Mouse (Mus musculus) hindbrain, embryonic 12.5 days (tissue): ENCODE measurements at regions not wholly inside any gene's neighbourhood (a gene's known extent, or its start where the extent isn't known, plus 50 kb on each side); places are given as distances from the start of the nearest gene placed in this dataset.

Experiments
- ATAC-seq: fragments of 200-750 bp; cut with Nextera tagmentation; 2 replicates; pipeline ENCODE4 v1.8.0; 2017; ENCODE audit warnings: moderate TSS enrichment; ENCODE audit not compliant: low FRiP score
- H3K27ac ChIP-seq: fragments of 300-500 bp; sonication (generic); 2 replicates; pipeline ENCODE4 v1.5.1; 2016; ENCODE audit warnings: mild to moderate bottlenecking
- H3K27me3 ChIP-seq: fragments of 300-500 bp; sonication (generic); 2 replicates; pipeline ENCODE4 v1.6.1; 2016; ENCODE audit warnings: mild to moderate bottlenecking
- H3K36me3 ChIP-seq: fragments of 300-500 bp; sonication (generic); 2 replicates; pipeline ENCODE4 v1.6.1; 2016; ENCODE audit warnings: mild to moderate bottlenecking
- H3K4me1 ChIP-seq: fragments of 300-500 bp; sonication (generic); 2 replicates; pipeline ENCODE4 v1.6.1; 2016
- H3K4me2 ChIP-seq: fragments of 300-500 bp; sonication (generic); replicated peaks from 2 replicates; pipeline ENCODE4 v1.6.1; 2016; ENCODE audit warnings: mild to moderate bottlenecking
- H3K4me3 ChIP-seq: fragments of 300-500 bp; sonication (generic); 2 replicates; pipeline ENCODE4 v1.5.1; 2016; ENCODE audit warnings: mild to moderate bottlenecking
- H3K9ac ChIP-seq: fragments of 300-500 bp; sonication (generic); 2 replicates; pipeline ENCODE4 v1.6.1; 2016; ENCODE audit warnings: mild to moderate bottlenecking, moderate library complexity
- H3K9me3 ChIP-seq: fragments of 300-500 bp; sonication (generic); replicated peaks from 2 replicates; pipeline ENCODE4 v1.6.1; 2016; ENCODE audit warnings: mild to moderate bottlenecking
- WGBS: fragments of 180-500 bp; shearing (Covaris S2); methylation state at CpG from one replicate; pipeline ENCODE4 v1.1.7; 2016; 5-methylcytosine and 5-hydroxymethylcytosine counted together

DNA sequence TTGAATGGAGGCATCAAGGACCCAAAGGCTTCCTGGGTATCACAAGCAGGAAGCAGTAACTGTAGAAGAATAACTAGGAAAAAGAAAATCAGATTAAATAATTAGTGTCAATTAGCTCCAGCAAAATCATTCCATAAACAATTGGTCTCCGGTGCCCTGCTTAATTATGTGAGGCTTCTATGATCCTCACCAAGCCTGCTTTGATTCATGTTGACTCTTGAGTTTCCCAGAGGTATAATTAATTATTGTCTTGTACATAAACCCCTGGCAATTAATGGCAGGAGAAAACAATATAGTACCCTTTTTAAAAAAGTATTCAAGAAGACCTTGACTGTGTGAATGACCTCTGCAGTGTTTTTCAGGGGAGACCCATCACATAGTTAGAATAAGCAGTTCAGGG is 61.5 kb upstream of the Sp8 start:
- no peak for ATAC-seq
- H3K27me3 ChIP-seq: no peaks in the 10 kb centered on the region
- no peak overlapping the region for H3K4me2 ChIP-seq
- H3K9ac ChIP-seq: no peak overlapping the region
- H3K4me1 ChIP-seq: no peaks in the 10 kb centered on the region
- H3K4me3 ChIP-seq: no peak overlapping the region
- no peaks in the 10 kb centered on the region for H3K9me3 ChIP-seq
- H3K27ac ChIP-seq: no peak overlapping the region
- H3K36me3 ChIP-seq: no peaks in the 10 kb centered on the region
- WGBS: 60% methylated on average over 1 of the region's 1 CpGs

DNA sequence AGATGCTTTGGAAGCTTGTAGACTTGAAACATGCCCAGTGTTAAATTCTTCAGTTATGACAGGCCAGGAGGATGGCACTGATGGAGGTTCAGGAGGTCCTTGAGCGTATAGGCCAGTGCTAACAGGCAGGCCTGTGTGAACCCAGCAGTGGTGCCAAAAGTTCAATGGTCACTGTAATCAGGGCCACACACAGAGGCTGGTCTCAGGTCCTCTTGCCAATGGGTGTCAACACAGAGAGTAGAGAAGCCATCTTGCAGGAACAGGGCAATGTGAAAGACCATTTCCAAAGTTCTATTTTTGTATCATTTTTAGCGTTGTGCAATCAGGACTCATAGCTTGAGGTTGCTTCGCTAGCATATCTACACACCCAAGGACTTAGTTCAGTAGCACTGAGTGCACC is 64.2 kb upstream of the Sp8 start:
- no peak overlapping the region for H3K4me3 ChIP-seq
- no peak for ATAC-seq
- no peaks in the 10 kb centered on the region for H3K9me3 ChIP-seq
- WGBS: 92% methylated on average over 3 of the region's 3 CpGs
- H3K27ac ChIP-seq: no peak overlapping the region
- H3K4me2 ChIP-seq: no peak overlapping the region
- H3K36me3 ChIP-seq: no peaks in the 10 kb centered on the region
- H3K4me1 ChIP-seq: no peaks in the 10 kb centered on the region
- no peak overlapping the region for H3K9ac ChIP-seq
- no peaks in the 10 kb centered on the region for H3K27me3 ChIP-seq

DNA sequence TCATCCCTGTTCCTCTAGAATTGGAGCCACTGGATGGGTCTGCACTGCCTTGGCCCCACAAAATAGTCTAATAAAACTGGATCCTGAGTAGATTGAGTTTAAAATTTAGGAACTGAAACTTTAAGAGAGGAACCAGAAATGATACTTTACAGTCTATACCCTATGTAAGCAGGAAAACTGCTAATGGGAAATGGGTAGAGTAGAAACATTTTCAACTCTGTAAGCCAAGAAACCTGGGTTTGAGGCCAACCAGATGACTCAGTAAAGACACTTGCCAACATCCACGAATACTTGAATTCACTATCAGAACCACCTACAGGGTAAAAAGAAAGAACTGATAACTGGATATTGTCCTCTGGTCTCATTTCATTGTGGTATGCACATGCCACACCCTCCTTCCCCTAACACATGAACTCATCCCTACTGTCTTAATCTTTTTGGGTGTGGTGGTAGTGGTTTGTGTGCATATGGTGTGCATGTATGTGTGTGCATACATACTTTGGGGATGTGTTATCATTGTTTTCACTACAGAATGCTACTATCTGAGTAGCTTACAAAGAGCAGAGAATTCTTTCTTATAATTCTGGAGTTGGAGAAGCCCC is 70.6 kb upstream of the Sp8 start:
- no peak overlapping the region for H3K4me2 ChIP-seq
- WGBS: 70% methylated on average over 1 of the region's 1 CpGs
- no peaks in the 10 kb centered on the region for H3K4me1 ChIP-seq
- no peak overlapping the region for H3K4me3 ChIP-seq
- no peak for ATAC-seq
- no peak overlapping the region for H3K9ac ChIP-seq
- no peak overlapping the region for H3K27ac ChIP-seq
- no peaks in the 10 kb centered on the region for H3K27me3 ChIP-seq
- no peaks in the 10 kb centered on the region for H3K9me3 ChIP-seq
- no peaks in the 10 kb centered on the region for H3K36me3 ChIP-seq

DNA sequence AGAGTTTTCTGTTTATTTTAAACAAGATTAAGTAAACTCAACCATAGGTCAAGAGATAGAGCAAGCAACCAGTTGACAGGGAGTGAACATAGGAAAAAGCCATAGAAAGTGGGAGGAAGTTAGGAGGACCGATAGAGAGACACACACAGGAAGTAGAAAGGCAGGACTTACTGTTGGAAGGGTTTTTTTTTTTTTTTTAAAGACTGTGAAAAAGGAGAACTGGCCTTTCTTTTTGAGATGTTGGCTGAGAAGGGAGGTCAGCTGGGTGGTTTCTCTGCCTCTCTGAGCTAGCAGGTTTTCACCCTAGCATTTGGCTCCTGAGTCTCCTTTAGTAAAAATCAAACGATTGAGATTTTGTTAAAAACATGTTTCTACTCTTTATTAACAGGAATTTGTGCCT is 73.3 kb upstream of the Sp8 start:
- Histone ChIP-seq H3K4me3 (no peak overlapping the region), H3K27me3 (no peaks in the 10 kb centered on the region), H3K27ac (no peak overlapping the region), H3K4me1 (no peaks in the 10 kb centered on the region), H3K9me3 (no peaks in the 10 kb centered on the region), H3K4me2 (no peak overlapping the region), H3K9ac (no peak overlapping the region), H3K36me3 (no peaks in the 10 kb centered on the region)
- WGBS: 81% methylated on average over 2 of the region's 2 CpGs
- no peak for ATAC-seq

DNA sequence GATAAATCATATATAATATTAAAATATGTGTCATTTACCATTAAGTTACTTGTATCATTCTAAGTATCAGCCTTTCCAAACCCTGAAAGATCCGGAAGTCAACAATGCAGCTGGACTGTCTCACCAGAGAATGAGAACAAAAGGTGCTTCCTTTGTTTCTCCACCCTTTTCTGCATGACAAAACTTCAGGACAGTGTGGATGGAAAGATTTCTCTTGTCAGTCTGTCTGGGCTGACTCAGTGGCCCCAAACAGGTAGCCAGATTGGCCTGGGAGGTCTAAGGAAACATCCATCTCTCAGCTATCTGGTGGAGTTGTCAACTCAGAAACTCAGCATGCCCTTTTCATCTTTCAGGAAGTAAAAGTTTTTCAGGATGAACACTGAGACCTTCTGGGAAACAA is 79.7 kb upstream of the Sp8 start:
- Histone ChIP-seq H3K9me3 (no peaks in the 10 kb centered on the region), H3K36me3 (no peaks in the 10 kb centered on the region), H3K9ac (no peak overlapping the region), H3K4me2 (no peak overlapping the region), H3K27me3 (no peaks in the 10 kb centered on the region), H3K4me3 (no peak overlapping the region), H3K4me1 (no peaks in the 10 kb centered on the region), H3K27ac (no peak overlapping the region)
- WGBS: 50% methylated on average over 1 of the region's 1 CpGs
- no peak for ATAC-seq

DNA sequence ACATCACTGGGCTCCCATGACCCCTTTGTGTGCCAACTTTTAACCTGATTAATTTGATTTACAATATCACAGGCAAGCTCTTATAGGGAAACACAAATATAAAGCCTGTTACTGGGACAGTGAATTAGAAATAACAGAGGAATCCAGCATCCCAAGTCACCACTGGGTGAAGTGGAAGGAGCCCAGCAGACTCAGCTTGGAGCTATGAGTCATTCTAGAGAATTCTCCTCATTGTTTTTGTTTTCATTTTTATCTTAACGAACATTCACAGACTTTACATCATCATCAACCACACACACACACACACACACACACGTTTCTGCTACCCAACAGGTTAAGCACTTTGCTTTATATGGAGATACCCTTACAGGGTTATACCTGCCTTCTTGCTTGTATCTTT is 92.1 kb upstream of the Sp8 start:
- H3K27me3 ChIP-seq: no peaks in the 10 kb centered on the region
- H3K4me2 ChIP-seq: no peak overlapping the region
- 78% methylated on average over 2 of the region's 2 CpGs for WGBS
- no peak overlapping the region for H3K4me3 ChIP-seq
- no peak for ATAC-seq
- H3K27ac ChIP-seq: no peak overlapping the region
- H3K36me3 ChIP-seq: no peaks in the 10 kb centered on the region
- no peak overlapping the region for H3K9ac ChIP-seq
- no peaks in the 10 kb centered on the region for H3K9me3 ChIP-seq
- 0 out of 2 replicates have a peak, but pooled peaks cover 2% of the 10 kb centered on the region for H3K4me1 ChIP-seq

DNA sequence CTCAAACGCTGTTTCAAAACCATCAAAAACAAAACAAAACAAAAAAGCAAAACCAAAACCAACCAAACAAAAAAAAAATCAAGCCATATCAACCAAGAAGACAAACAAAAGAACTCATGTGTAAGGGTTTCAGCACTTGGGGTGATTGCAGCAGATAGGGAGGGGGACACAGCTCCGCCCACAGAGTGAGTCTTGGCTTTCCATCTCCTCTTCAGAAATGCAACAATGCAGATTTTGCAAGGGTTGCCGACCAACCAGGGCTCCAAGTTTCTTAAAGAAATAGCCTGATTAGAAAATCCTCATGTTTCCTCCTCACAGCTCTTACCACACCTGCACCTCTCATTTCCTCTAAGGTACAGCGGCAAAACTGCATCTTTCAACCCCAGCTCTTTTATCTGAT is 107.0 kb upstream of the Sp8 start:
- Histone ChIP-seq H3K4me2 (no peak overlapping the region), H3K27ac (no peak overlapping the region), H3K9ac (no peak overlapping the region), H3K36me3 (no peaks in the 10 kb centered on the region), H3K4me3 (no peak overlapping the region), H3K4me1 (no peaks in the 10 kb centered on the region), H3K27me3 (no peaks in the 10 kb centered on the region), H3K9me3 (no peaks in the 10 kb centered on the region)
- WGBS: 71% methylated on average over 4 of the region's 4 CpGs
- no peak for ATAC-seq

DNA sequence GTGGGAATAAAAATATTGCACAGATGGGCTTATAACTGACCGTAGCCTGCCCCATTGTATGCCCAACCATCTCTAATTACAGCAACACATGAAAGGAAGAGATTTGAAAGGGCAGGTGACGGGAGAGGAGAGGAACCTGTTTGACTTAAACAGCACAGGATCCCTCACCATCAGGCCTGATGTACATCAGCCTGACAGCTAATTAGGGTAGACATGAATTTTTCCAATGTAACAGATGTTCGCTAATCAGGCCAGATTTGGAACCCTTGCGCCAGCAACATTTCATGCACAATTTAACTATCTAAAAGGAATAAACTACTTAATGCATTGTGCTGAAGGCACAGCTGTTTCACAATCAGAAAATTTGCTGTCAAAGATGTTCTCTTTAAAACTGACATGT is 120.2 kb upstream of the Sp8 start:
- no peak overlapping the region for H3K9ac ChIP-seq
- 0 out of 2 replicates have a peak, but pooled peaks have one; percentile 43 for ATAC-seq

DNA sequence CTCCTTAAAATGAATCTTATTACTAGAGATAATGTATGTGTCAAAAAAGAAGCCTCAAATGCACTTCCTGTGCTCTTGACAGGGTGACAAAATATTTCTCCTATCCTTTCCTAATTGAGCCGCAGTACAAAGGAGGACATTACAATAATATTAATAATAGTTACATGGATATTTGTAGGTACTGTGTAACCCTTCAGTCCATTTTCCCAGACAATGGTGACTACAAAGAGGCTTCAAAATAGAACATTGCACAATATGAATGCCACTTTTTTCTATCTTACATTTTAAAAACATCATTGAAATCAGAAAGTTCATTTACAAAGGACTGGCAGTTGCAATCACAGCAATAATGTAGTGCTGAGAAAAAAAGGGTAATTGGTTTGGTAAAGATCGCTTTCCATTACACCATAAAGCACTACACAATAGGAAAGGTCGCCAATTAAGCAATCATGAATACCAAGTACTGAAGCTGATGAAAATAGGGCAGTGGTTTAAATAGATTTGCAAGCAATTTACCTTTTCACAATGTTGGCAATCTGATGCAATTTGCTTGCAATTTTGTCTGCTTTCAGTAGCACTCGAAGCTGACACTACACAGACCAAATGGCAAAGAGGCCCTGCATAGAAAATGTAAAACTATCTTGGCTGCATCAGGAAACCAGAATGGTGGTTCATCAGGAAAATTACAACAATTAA is 126.1 kb upstream of the Sp8 start:
- H3K9ac ChIP-seq: no peak overlapping the region
- no peak overlapping the region for H3K4me3 ChIP-seq
- no peaks in the 10 kb centered on the region for H3K36me3 ChIP-seq
- no peaks in the 10 kb centered on the region for H3K27me3 ChIP-seq
- no peak overlapping the region for H3K4me2 ChIP-seq
- no peak for ATAC-seq
- no peaks in the 10 kb centered on the region for H3K9me3 ChIP-seq
- H3K4me1 ChIP-seq: no peaks in the 10 kb centered on the region
- 67% methylated on average over 4 of the region's 4 CpGs for WGBS
- no peak overlapping the region for H3K27ac ChIP-seq

More for the DNA sequence above, 120.2 kb upstream of the Sp8 start:
- WGBS: 64% methylated on average over 4 of the region's 4 CpGs
- no peaks in the 10 kb centered on the region; the same call in 1 of the 2 replicates for H3K9me3 ChIP-seq
- no peaks in the 10 kb centered on the region for H3K36me3 ChIP-seq
- no peak overlapping the region for H3K4me3 ChIP-seq
- H3K27me3 ChIP-seq: no peaks in the 10 kb centered on the region
- H3K4me2 ChIP-seq: no peak overlapping the region
- no peak overlapping the region for H3K27ac ChIP-seq
- no peaks in the 10 kb centered on the region for H3K4me1 ChIP-seq

DNA sequence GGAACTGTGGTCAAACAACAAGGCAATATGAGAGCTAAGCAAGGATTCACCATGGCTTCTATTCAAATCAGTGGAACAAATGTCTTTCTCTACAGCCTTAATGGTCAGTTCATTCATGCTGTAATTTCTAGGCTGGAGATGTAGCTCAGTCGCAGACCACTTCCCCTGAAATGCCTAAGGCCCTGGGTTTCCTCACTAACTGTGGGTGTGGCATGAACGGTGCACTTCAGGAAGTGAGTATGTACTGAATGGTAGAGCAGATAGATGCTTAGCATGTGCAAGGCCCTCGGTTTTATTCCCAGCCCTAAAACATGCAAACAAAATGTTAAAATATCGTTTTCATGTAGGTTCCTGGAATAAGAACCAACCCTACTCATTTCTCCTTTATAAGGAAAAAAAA is 129.3 kb upstream of the Sp8 start:
- H3K4me1 ChIP-seq: no peaks in the 10 kb centered on the region
- H3K4me3 ChIP-seq: no peak overlapping the region
- no peak overlapping the region for H3K4me2 ChIP-seq
- no peaks in the 10 kb centered on the region for H3K36me3 ChIP-seq
- no peak overlapping the region for H3K27ac ChIP-seq
- H3K9me3 ChIP-seq: no peaks in the 10 kb centered on the region
- 83% methylated on average over 4 of the region's 4 CpGs for WGBS
- H3K9ac ChIP-seq: no peak overlapping the region
- no peaks in the 10 kb centered on the region for H3K27me3 ChIP-seq
- ATAC-seq: no peak

DNA sequence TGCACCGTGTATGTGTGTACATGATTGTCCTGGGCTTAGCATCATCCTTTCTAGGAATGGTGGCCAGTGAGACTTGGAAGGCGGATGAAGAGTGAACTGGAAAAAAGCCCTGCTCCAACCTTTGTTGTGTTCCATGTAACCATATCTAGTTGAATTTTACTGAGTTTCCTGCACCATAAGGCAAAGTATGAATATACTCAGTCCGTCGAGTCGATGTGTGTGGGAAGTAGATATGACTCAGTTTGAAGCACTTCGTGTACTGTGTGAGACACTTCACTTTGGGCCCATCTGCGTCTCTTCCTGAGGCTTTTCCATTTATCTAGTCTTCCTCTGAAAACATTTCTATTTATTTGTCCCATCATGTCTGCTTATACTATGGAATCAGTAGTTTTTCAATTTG is 139.5 kb upstream of the Sp8 start:
- 91% methylated on average over 7 of the region's 7 CpGs for WGBS
- peaks cover 8% of the 10 kb centered on the region for H3K4me1 ChIP-seq

DNA sequence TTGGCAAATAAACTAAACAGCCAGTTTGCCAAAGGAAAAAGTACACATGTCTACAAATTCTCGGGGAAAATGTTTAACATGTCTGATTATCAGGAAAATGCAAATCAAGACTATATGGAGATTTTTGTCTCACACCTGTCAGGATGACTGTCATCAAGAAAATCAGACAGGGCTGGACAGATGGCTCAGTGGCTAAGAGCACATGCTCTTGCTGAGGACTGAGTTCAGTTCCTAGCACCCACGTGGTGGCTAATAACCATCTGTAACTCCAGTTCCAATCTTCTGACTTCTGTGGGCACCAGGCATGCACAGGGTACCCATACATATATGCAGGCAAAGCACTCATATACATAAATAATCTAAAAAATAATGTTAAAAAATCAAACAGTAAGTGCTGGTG is 141.3 kb upstream of the Sp8 start:
- H3K4me1 ChIP-seq: peaks cover 8% of the 10 kb centered on the region
- no peak overlapping the region for H3K4me2 ChIP-seq
- H3K9ac ChIP-seq: no peak overlapping the region
- no peaks in the 10 kb centered on the region for H3K36me3 ChIP-seq
- no peaks in the 10 kb centered on the region for H3K27me3 ChIP-seq
- no peak overlapping the region for H3K4me3 ChIP-seq
- 85% methylated on average over 2 of the region's 2 CpGs for WGBS
- no peak overlapping the region for H3K27ac ChIP-seq
- no peak for ATAC-seq
- H3K9me3 ChIP-seq: no peaks in the 10 kb centered on the region

More for the DNA sequence above, 139.5 kb upstream of the Sp8 start:
- no peak for ATAC-seq
- H3K9me3 ChIP-seq: no peaks in the 10 kb centered on the region
- H3K9ac ChIP-seq: no peak overlapping the region
- no peaks in the 10 kb centered on the region for H3K36me3 ChIP-seq
- H3K4me2 ChIP-seq: no peak overlapping the region
- H3K27ac ChIP-seq: no peak overlapping the region
- no peaks in the 10 kb centered on the region for H3K27me3 ChIP-seq
- no peak overlapping the region for H3K4me3 ChIP-seq

DNA sequence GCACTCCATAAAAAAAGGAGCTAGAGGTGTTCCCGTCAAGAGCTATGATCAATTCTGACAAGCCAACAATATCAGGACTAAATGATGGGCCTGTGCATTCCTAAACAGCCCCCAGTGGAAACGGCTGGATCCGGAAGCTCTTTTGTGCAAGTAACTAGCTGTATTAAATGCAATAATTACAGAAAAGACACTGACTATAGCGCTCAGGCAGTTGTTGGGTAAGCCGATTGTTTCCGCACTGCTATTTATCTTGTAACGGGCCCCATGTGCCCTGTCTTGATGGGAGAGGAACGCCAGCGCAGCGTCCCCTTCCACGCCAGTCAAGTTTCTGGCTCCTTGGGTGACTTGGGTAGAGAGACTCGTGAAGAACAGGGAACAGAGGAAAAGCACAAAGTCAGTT is 142.4 kb upstream of the Sp8 start:
- H3K27ac ChIP-seq: no peak overlapping the region
- H3K4me1 ChIP-seq: peaks cover 8% of the 10 kb centered on the region
- no peaks in the 10 kb centered on the region for H3K36me3 ChIP-seq
- no peak overlapping the region for H3K9ac ChIP-seq
- no peaks in the 10 kb centered on the region for H3K9me3 ChIP-seq
- no peaks in the 10 kb centered on the region for H3K27me3 ChIP-seq
- ATAC-seq: peak; percentile 13; the same call in 1 of the 2 replicates
- 47% methylated on average over 12 of the region's 12 CpGs for WGBS
- no peak overlapping the region for H3K4me3 ChIP-seq
- peak overlapping the region; percentile 6; the same call in 1 of the 2 replicates for H3K4me2 ChIP-seq
